Mouse (Mus musculus) E14TG2a.4 (cell line): Measurements from ENCODE around the gene Dcaf10.
"Not testable (repeated sequence)": the region's sequence is repeated elsewhere in the genome, so short reads cannot be mapped to it uniquely, and the experiment has no call there.

Source experiments
- CTCF ChIP-seq: conservative IDR thresholded peaks from 2 replicates; pipeline ENCODE4 v1.5.1; 2014; ENCODE audit warnings: low read length
- NANOG ChIP-seq: IDR thresholded peaks from 2 replicates; pipeline ENCODE4 v1.6.1; 2014; ENCODE audit warnings: borderline replicate concordance, low read length, mixed read lengths

DNA sequence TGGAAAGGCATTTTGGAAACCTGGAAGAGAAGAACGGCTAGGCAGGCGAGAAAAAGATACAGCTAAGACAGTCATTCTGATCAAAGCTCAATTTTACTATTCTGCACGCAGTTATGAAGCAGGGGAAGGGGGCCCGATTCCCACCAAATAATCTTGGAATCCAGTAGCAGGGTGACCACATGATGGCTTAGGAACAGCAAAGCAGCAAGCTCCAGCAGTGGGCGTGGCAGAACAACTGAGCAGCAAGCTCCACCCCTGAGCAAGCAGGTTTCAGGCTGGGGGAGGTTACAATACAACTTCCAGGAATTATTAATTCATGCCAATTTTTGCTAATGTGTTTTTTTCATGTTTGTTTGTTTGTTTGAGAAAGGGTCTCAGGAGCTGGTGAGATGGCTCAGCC is 45.4 kb downstream of the Dcaf10 start:
- not testable (repeated sequence) for TF ChIP-seq CTCF, NANOG
